Mouse (Mus musculus): ENCODE measurements at regions not wholly inside any gene's neighbourhood (a gene's known extent, or its start where the extent isn't known, plus 50 kb on each side); places are given as distances from the start of the nearest gene placed in this dataset.
A peak's percentile ranks its signal among the peaks of the same experiment; 100 is the strongest.

- H3K4me3 ChIP-seq (ENCODE audit: low read depth, low read length), result no peak overlapping the region
- H3K4me1 ChIP-seq (ENCODE audit: control insufficient read depth, insufficient read depth, low read length), result no peaks in the 10 kb centered on the region
- no peaks in the 10 kb centered on the region for H3K36me3 ChIP-seq (ENCODE audit: control insufficient read depth, insufficient read depth, low read length, poor library complexity, severe bottlenecking)
- H3K9ac ChIP-seq (ENCODE audit: low read depth, poor library complexity, severe bottlenecking), result no peak overlapping the region
- H3K27ac ChIP-seq (ENCODE audit: insufficient read depth, low read length), result no peak overlapping the region
- TF ChIP-seq POLR2A (IDR thresholded peaks at IDR 0.05; ENCODE audit: insufficient read depth, low read length) (no peak), CTCF (IDR thresholded peaks at IDR 0.05; ENCODE audit: low read depth, low read length) (peak; percentile 32)
- 0 out of 2 replicates have a peak, but pooled peaks cover 2% of the 10 kb centered on the region for H3K9me3 ChIP-seq (replicated peaks; ENCODE audit: control insufficient read depth, insufficient read depth, low read length, poor library complexity, severe bottlenecking)
- peaks cover 2% of the 10 kb centered on the region; the same call in 1 of the 2 replicates for H3K27me3 ChIP-seq (ENCODE audit: control insufficient read depth, insufficient read depth, low read length, poor library complexity, severe bottlenecking)
Observed at GRCm38 (mm10) chr13:57230253-57230652, 334.5 kb upstream of the Trpc7 start.

DNA sequence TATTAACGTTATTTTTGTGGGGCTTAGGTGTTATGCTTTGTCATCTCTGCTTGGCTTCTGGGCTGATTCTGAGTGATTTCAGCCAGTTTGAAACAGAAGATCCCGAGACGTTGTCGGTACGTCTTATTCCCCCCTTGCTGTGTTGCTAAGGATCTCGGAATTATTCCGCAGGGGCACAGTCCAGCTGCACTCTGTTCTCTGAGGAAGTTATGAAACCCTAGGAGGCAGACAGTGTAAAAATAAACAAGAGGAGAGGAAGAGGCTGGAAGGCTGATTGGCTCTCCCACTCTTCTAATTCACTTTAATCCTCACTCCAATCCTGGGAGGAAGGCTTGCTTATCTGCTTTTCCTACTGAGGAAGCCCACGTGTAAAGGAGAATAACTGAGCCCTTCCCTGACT lies 325.3 kb upstream of the Trpc7 start:
- TF ChIP-seq POLR2A (IDR thresholded peaks at IDR 0.05; ENCODE audit: insufficient read depth, low read length) (no peak), CTCF (IDR thresholded peaks at IDR 0.05; ENCODE audit: low read depth, low read length) (no peak), EP300 (IDR thresholded peaks at IDR 0.05; ENCODE audit: insufficient read depth, low read depth, low read length) (no peak)
- H3K4me3 ChIP-seq (ENCODE audit: low read depth, low read length), result no peak overlapping the region
- H3K27ac ChIP-seq (ENCODE audit: insufficient read depth, low read length), result no peak overlapping the region
- H3K9me3 ChIP-seq (replicated peaks; ENCODE audit: control insufficient read depth, insufficient read depth, low read length, poor library complexity, severe bottlenecking), result no peaks in the 10 kb centered on the region
- no peaks in the 10 kb centered on the region for H3K36me3 ChIP-seq (ENCODE audit: control insufficient read depth, insufficient read depth, low read length, poor library complexity, severe bottlenecking)
- no peak overlapping the region for H3K9ac ChIP-seq (ENCODE audit: low read depth, poor library complexity, severe bottlenecking)
- no peaks in the 10 kb centered on the region for H3K27me3 ChIP-seq (ENCODE audit: control insufficient read depth, insufficient read depth, low read length, poor library complexity, severe bottlenecking)
- no peaks in the 10 kb centered on the region for H3K4me1 ChIP-seq (ENCODE audit: control insufficient read depth, insufficient read depth, low read length)

GRCm38 (mm10) chr13:57216161-57216560 lies 320.4 kb upstream of the Trpc7 start:
- Histone ChIP-seq H3K36me3 (ENCODE audit: control insufficient read depth, insufficient read depth, low read length, poor library complexity, severe bottlenecking) (no peaks in the 10 kb centered on the region), H3K9ac (ENCODE audit: low read depth, poor library complexity, severe bottlenecking) (no peak overlapping the region), H3K27ac (ENCODE audit: insufficient read depth, low read length) (no peak overlapping the region), H3K4me1 (ENCODE audit: control insufficient read depth, insufficient read depth, low read length) (no peaks in the 10 kb centered on the region), H3K4me3 (ENCODE audit: low read depth, low read length) (no peak overlapping the region), H3K27me3 (ENCODE audit: control insufficient read depth, insufficient read depth, low read length, poor library complexity, severe bottlenecking) (no peaks in the 10 kb centered on the region), H3K9me3 (replicated peaks; ENCODE audit: control insufficient read depth, insufficient read depth, low read length, poor library complexity, severe bottlenecking) (no peaks in the 10 kb centered on the region)
- TF ChIP-seq POLR2A (IDR thresholded peaks at IDR 0.05; ENCODE audit: insufficient read depth, low read length) (no peak), CTCF (IDR thresholded peaks at IDR 0.05; ENCODE audit: low read depth, low read length) (no peak), EP300 (IDR thresholded peaks at IDR 0.05; ENCODE audit: insufficient read depth, low read depth, low read length) (no peak)

DNA sequence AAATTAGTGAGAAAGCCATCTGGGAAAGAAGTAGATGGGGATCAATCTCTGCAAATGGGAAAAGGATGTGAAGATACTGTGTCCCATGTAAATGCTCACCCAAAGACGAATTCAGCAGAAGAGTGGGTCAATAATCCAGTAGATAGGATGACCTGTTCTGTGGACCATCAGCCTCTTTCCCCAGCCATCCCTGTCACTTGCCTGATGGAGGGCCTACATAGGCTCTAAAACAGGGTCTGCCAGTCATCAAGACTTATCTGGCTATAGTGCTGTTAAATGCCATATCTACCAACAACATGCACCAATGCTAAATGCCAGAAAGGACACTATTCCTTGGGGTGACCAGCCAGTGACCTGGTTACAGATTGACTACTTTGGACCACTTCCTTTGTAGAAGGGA lies 316.5 kb upstream of the Trpc7 start:
- Histone ChIP-seq H3K9me3 (replicated peaks; ENCODE audit: control insufficient read depth, insufficient read depth, low read length, poor library complexity, severe bottlenecking) (no peaks in the 10 kb centered on the region), H3K9ac (ENCODE audit: low read depth, poor library complexity, severe bottlenecking) (no peak overlapping the region), H3K4me1 (ENCODE audit: control insufficient read depth, insufficient read depth, low read length) (no peaks in the 10 kb centered on the region), H3K27ac (ENCODE audit: insufficient read depth, low read length) (no peak overlapping the region), H3K4me3 (ENCODE audit: low read depth, low read length) (no peak overlapping the region), H3K27me3 (ENCODE audit: control insufficient read depth, insufficient read depth, low read length, poor library complexity, severe bottlenecking) (no peaks in the 10 kb centered on the region), H3K36me3 (ENCODE audit: control insufficient read depth, insufficient read depth, low read length, poor library complexity, severe bottlenecking) (no peaks in the 10 kb centered on the region)
- TF ChIP-seq CTCF (IDR thresholded peaks at IDR 0.05; ENCODE audit: low read depth, low read length), result no peak
- no peak for TF ChIP-seq EP300 (IDR thresholded peaks at IDR 0.05; ENCODE audit: insufficient read depth, low read depth, low read length)
- no peak for TF ChIP-seq POLR2A (IDR thresholded peaks at IDR 0.05; ENCODE audit: insufficient read depth, low read length)

DNA sequence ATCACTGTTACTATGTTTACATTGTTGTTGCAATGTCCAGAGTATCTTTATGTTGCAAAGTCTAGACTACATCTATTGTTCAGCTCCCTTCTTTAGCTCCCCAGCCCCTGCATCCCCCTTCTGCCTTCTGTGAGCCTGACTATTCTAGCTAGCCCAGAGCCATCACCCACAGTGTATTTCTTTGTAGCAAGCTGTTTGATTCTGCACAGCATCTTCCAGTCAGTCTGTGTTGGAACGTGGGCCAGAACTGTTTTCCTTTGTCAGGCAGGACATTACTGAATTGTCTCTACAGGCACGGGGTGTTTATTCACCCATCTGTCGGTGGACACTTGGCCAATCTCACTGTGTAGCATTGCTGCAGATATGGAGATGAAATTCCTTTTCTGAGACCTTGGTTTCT lies 295.4 kb upstream of the Trpc7 start:
- Histone ChIP-seq H3K27me3 (ENCODE audit: control insufficient read depth, insufficient read depth, low read length, poor library complexity, severe bottlenecking) (no peaks in the 10 kb centered on the region), H3K27ac (ENCODE audit: insufficient read depth, low read length) (no peak overlapping the region), H3K9me3 (replicated peaks; ENCODE audit: control insufficient read depth, insufficient read depth, low read length, poor library complexity, severe bottlenecking) (no peaks in the 10 kb centered on the region), H3K4me3 (ENCODE audit: low read depth, low read length) (no peak overlapping the region), H3K4me1 (ENCODE audit: control insufficient read depth, insufficient read depth, low read length) (peaks cover 1% of the 10 kb centered on the region), H3K9ac (ENCODE audit: low read depth, poor library complexity, severe bottlenecking) (no peak overlapping the region), H3K36me3 (ENCODE audit: control insufficient read depth, insufficient read depth, low read length, poor library complexity, severe bottlenecking) (no peaks in the 10 kb centered on the region)
- TF ChIP-seq EP300 (IDR thresholded peaks at IDR 0.05; ENCODE audit: insufficient read depth, low read depth, low read length) (no peak), CTCF (IDR thresholded peaks at IDR 0.05; ENCODE audit: low read depth, low read length) (no peak), POLR2A (IDR thresholded peaks at IDR 0.05; ENCODE audit: insufficient read depth, low read length) (no peak)

DNA sequence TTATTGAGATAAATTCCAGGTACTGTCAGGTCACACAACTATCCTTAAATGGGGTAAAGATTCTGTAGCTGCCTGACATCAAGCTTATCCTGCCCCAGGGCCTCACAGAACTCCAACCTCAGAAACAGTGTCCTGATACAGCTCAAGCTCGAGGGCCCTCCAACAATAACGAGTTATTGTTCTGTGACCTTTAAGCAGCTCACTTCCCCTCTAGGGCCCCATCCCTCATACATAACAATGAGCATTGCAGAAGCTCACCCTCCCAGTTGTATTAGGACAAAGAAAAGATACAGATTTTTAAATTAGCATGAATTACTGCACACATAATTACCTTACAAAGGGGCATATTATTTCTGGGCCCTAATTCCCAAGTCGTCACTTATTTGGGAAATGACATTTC lies 293.5 kb upstream of the Trpc7 start:
- no peaks in the 10 kb centered on the region for H3K36me3 ChIP-seq (ENCODE audit: control insufficient read depth, insufficient read depth, low read length, poor library complexity, severe bottlenecking)
- TF ChIP-seq POLR2A (IDR thresholded peaks at IDR 0.05; ENCODE audit: insufficient read depth, low read length), result no peak
- TF ChIP-seq CTCF (IDR thresholded peaks at IDR 0.05; ENCODE audit: low read depth, low read length), result no peak
- TF ChIP-seq EP300 (IDR thresholded peaks at IDR 0.05; ENCODE audit: insufficient read depth, low read depth, low read length), result no peak
- no peak overlapping the region for H3K27ac ChIP-seq (ENCODE audit: insufficient read depth, low read length)
- H3K27me3 ChIP-seq (ENCODE audit: control insufficient read depth, insufficient read depth, low read length, poor library complexity, severe bottlenecking), result no peaks in the 10 kb centered on the region
- H3K4me1 ChIP-seq (ENCODE audit: control insufficient read depth, insufficient read depth, low read length), result peaks cover 2% of the 10 kb centered on the region
- H3K9me3 ChIP-seq (replicated peaks; ENCODE audit: control insufficient read depth, insufficient read depth, low read length, poor library complexity, severe bottlenecking), result no peaks in the 10 kb centered on the region
- no peak overlapping the region for H3K4me3 ChIP-seq (ENCODE audit: low read depth, low read length)
- no peak overlapping the region for H3K9ac ChIP-seq (ENCODE audit: low read depth, poor library complexity, severe bottlenecking)
